Mouse (Mus musculus) cerebellum, postnatal 25 days (tissue): ENCODE measurements around the gene Ext2.

Experiments
- DNase-seq, 2 experiments: peaks; one replicate each; pipeline ENCODE4 v3.0.0; 2021; ENCODE audit warnings: mixed read lengths in 2 of 2

Gene Ext2

DNA sequence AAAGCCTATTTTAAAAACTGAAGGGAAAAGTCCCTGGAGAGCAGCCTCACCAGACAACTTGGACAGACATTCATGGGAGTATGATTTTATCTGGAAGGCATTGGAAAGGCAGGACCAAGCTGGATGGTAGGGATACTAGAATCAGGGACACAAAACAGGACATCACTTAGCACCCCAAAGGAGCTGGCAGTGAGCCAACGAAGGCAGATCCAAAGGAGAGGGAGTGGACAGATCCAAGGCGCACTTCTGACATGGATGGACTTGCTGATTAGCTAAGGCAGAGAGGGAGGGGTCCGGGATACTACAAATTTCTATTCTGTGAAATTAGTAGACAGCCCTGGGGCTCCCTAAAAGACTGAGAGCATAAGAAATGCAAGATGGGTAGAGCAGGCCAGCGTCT lies 16.8 kb downstream of the Ext2 start:
- peak in 1 of 2 experiments; percentile 56 for DNase-seq

GRCm38 (mm10) chr2:93805066-93805465 lies 17.3 kb downstream of the Ext2 start:
- no peak for DNase-seq

- no peak for DNase-seq
Measured at GRCm38 (mm10) chr2:93802947-93803346, 19.4 kb downstream of the Ext2 start.

DNA sequence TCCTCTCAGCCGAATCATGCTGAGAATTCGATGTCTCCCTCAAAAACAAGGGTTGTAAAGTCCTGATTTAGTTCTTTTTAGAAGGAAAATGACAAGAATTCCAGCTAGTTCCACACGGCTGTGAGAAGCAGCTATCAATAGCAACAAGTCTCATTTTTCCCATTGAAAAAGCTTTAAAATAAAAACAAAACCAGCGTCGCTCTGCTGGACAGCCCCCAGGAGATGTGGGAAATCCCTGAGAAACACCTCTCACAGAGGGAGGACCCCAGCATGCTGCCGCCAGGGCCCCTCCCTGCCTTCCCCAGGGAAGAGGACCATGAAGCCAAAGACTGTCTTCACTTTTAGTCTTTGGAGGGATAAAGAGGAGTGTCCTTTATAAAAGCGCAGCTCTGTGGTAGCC lies 21.3 kb downstream of the Ext2 start:
- no peak for DNase-seq

DNA sequence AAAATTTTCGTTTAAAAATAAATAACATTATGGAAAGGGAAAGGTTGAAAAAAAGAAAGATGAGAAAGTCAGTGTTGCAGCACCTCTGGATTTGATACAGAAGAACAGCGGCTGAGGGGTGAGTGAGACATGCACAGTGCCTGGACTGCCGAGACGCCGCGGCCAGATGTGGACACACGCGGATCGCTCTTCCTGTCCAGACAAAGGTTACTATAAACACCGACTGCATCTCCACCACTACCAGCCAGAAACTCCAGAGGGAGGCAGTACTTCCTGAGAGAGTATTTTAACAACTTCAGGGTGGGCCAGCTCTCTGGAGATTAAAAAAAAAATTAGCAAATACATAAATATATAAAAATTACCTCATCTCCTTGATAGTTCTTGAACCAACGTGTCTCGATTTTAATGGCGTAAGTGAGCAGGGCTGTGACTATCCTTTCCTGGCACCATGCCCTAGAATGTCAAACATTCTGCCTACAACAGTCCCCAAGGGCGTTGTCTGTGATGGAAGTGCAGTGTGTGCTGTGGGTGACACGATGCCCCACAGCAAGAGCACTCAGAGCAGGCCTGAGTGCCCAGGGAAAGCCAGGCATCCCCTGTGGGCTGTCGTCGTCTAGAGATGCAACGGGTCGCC lies 25.1 kb downstream of the Ext2 start:
- DNase-seq: no peak

- DNase-seq: peak in 1 of 2 experiments; percentile 56
Measured at GRCm38 (mm10) chr2:93794375-93794774, 28.0 kb downstream of the Ext2 start.

DNA sequence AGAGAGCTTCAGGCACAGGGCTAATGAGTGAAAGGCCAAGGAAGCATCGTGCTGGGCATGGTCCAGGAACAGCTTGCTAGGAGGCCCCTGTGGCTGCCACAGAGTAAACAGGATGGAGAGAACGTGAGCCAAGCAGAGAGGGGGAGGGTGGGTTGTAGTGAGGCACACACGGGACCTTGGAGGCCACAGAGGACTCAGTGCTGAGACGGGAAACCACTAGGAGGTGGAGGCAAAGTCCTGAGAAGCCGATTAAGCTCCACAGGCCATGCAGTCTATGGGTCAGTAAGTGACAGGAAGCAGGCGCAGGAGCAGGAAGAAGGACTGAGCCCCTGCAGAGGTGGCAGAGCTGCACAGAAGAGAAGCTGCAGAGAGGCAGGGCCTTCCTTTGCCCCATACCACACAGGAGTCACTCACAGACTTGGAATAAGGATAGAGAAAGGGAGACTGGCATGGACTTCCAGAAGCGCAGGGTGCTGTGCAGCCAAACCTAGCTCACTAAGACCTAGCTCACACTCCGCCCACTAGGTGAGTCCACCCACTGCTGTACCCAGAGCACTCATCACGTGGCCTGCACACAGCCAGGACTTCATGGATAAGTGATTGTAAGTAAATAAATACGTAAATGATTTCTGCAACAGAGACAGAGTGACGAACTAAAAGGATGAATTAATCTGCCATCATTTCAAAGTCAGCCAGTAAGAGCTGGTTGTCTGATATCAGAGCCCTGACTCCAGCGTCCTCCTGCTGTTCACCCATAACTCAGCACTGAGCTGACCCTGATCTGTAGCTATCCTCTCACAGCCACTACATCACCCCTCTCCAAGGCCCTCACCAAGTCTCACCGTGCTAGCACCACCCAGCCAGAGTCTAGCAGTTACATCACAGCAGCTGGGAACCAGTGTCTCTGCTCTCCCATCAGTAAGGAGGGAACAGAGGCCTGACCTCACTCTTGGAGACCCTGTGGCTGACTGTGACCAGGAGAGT lies 30.6 kb downstream of the Ext2 start:
- DNase-seq: peak; percentile 93 to 95

GRCm38 (mm10) chr2:93790798-93791345 lies 31.5 kb downstream of the Ext2 start:
- peak; percentile 71 to 72 for DNase-seq

DNA sequence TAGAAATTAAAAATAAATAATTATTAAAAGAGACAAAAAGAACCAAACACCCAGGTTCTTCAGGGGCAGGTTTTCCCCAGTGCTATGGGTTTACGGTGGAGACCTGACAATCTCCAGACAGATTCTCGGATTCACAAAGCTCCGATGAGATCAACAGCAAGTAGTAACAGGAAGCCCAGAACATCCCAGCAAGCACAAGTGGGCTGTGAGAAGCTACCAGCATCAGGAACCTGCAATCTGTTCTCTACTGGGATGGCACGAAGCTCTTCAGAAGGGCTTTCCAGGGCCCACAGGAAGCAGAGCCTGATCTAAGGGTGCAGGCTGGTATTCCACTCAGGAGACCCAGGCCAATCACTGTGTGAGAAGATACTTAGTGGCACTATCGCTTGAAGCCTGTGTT lies 33.8 kb downstream of the Ext2 start:
- no peak for DNase-seq

- DNase-seq: peak; percentile 87 to 91
Measured at GRCm38 (mm10) chr2:93786175-93786574, 36.2 kb downstream of the Ext2 start.

- no peak for DNase-seq
Measured at GRCm38 (mm10) chr2:93785432-93785798, 37.0 kb downstream of the Ext2 start.

DNA sequence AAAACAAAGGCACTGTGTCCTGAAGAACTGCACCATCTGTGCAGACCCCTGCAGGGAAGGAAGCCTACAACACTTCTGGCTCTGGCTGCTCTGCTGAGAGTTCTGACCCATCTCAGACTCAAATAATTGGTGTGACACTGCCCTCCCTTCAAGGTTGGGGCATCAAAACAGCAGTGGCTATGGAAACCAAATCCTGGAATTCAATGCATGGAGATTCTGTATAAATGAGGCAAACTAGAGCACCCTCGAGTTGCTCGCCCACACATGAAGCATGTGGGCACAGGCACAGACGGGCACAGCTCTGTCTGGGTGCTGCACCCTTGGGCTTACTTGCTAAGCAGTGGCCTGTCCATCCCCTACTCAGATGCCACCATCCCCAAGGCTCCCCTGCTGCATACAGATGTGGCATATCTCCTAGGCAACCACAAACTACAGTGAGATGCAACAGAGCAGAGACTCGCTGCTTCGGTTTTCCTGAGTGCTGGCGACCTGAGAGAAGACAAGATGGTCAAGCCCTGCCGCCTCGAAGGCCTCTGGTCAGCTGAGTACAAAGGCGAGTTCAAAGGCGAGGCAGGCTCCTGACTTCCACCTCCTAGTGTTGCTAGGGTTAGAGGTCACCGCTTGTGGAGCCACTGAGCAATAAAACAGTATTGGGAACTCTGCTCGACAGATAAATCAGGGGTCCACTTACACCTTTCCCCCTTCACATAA lies 37.5 kb downstream of the Ext2 start:
- peak; percentile 65 to 70 for DNase-seq

GRCm38 (mm10) chr2:93783926-93784539 lies 38.3 kb downstream of the Ext2 start:
- peak; percentile 52 to 63 for DNase-seq

DNA sequence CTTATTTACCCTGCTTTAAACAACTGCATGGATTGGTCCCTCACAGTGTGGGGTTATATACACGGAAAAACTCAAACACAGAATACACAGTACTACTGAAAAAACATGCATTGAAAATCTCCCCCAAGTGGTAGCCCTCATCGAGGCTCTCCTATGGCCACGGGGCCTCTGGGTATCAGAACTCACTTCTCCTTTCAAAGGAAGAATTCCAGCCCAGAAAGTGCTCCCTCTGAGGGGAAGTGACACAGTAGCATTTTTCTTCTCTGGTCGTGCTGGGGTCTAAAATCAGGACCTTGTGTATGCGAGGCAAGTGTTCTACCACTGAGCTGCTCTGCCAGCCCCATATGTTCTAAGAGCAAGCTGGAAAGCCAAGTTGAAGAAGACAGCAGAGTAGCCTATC lies 39.7 kb downstream of the Ext2 start:
- no peak for DNase-seq

DNA sequence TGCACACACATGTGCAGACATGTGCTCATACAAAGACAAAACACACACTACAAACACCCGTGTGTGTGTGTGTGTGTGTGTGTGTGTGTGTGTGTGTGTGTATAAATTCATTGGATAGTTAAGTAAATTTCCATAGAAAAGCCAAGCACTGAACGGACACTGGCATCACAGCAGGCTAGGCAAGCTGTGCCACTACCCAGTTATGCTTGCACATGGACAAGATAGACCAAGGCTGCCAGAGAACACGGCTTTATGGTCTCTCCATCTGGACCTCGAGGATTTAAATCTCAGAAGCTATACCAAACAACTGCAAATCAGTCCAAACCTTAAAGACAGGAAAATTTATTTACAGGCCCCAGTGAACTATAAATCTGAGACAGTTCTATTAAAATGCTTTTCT lies 40.2 kb downstream of the Ext2 start:
- DNase-seq: peak in 1 of 2 experiments; percentile 59

DNA sequence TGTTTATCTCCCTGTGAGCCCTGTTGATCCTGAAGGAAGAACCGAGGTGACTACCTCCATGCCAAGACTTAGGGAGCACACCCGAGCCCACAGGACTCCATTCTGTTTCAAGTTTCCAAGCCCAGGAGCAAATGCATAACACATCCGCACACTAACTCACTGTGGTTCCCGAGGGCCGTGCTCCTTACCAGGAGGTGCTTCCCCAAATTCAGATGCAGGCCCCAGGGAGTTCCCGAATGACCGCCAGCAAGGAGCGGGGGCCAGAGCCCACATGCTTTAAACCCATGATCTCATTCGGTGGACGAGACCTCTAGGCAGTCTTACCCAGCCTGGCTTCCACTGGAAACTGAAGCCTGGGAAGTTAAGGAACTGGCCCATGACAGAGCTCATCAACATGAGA lies 41.8 kb downstream of the Ext2 start:
- no peak for DNase-seq

GRCm38 (mm10) chr2:93779897-93780208 lies 42.5 kb downstream of the Ext2 start:
- DNase-seq: peak in 1 of 2 experiments; percentile 19

GRCm38 (mm10) chr2:93779081-93779896 lies 43.1 kb downstream of the Ext2 start:
- DNase-seq: peak; percentile 21 to 41

DNA sequence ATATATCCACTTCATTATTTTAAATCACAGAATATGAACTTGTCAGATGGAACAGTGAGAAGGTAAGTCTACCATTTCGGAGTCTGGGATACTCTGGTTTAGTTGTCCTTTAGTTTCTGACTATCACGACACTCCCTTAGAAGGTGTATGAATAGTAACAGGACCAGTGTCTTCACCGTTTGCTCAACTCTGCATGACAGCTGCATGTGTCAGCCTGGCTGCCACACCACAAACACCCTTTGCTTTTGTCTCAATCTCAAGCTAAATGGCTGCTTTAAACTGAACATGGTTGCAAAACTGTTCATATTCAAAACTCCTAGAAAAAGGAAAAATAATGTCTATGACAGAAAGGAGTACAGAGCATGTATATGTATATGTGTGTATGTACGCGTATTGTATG lies 43.8 kb downstream of the Ext2 start:
- no peak for DNase-seq

DNA sequence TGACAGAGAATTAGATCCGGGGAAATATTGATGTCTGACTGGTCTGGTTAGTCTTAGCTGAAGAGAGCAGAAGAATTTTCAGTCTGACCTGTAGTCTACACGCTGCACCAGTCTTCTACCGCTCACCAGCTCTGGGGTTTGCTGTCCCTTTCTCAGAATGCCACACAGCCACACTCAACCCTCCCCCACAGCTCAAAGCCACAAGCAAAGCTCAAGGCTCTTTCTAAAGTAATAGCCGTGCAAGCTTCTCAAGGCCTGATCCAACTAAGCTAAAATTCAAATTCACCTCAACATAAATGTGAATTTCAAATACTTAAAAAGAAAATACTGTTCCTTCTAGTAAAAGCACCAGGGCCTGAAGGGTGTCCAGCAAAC lies 45.3 kb downstream of the Ext2 start:
- no peak for DNase-seq

GRCm38 (mm10) chr2:93776267-93777055 lies 45.9 kb downstream of the Ext2 start:
- peak in 1 of 2 experiments; percentile 10 for DNase-seq
